Mouse (Mus musculus): ENCODE data around the gene Abhd2. TPM values are rescaled to one million over a fixed set of nuclear protein-coding genes. Genes with fewer than 3 reads are reported as not detected.
"Not testable (repeated sequence)": the region's sequence is repeated elsewhere in the genome, so short reads cannot be mapped to it uniquely, and the experiment has no call there.

The Abhd2 gene
- polyA plus RNA-seq, 1 experiment: 13.6 TPM

- TF ChIP-seq CTCF (IDR thresholded peaks at IDR 0.05; ENCODE audit: control insufficient read depth, insufficient read depth, low read length) (no peak), POLR2A (IDR thresholded peaks at IDR 0.05; ENCODE audit: borderline replicate concordance, control insufficient read depth, low read depth, low read length) (no peak)
- WGBS: 7% methylated on average over 10 of the region's 10 CpGs
- H3K4me3 ChIP-seq (replicated peaks; ENCODE audit: control insufficient read depth, low read depth, low read length): no peak overlapping the region
- H3K4me1 ChIP-seq (ENCODE audit: control insufficient read depth, insufficient read depth, low read length): peaks cover 6% of the 10 kb centered on the region; the same call in 1 of the 2 replicates
- peak overlapping the region; percentile 55 for H3K27ac ChIP-seq (ENCODE audit: control insufficient read depth, insufficient read depth, low read depth, low read length, poor library complexity)
Observed at GRCm38 (mm10) chr7:79279376-79280029, 6.5 kb downstream of the Abhd2 start.

GRCm38 (mm10) chr7:79282883-79283670 is 10.1 kb downstream of the Abhd2 start:
- TF ChIP-seq CTCF (IDR thresholded peaks at IDR 0.05; ENCODE audit: control insufficient read depth, insufficient read depth, low read length) (no peak), POLR2A (IDR thresholded peaks at IDR 0.05; ENCODE audit: borderline replicate concordance, control insufficient read depth, low read depth, low read length) (no peak)
- Histone ChIP-seq H3K27ac (ENCODE audit: control insufficient read depth, insufficient read depth, low read depth, low read length, poor library complexity) (no peak overlapping the region), H3K4me1 (ENCODE audit: control insufficient read depth, insufficient read depth, low read length) (peaks cover 6% of the 10 kb centered on the region; the same call in 1 of the 2 replicates), H3K4me3 (replicated peaks; ENCODE audit: control insufficient read depth, low read depth, low read length) (no peak overlapping the region)
- WGBS: 79% methylated on average over 12 of the region's 12 CpGs

DNA sequence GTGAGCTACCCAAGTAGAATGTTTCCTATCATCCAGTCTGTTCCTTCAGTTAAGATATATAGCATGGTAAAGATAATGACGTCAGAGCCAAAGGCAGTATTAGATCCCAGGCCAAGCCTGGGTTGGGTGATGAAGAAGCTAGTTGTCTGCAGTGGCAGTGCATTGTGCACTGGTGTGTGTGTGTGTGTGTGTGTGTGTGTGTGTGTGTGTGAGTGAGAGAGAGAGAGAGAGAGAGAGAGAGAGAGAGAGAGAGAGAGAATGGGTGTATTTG is 10.6 kb downstream of the Abhd2 start:
- H3K27ac ChIP-seq (ENCODE audit: control insufficient read depth, insufficient read depth, low read depth, low read length, poor library complexity); H3K4me3 ChIP-seq (replicated peaks; ENCODE audit: control insufficient read depth, low read depth, low read length); H3K4me1 ChIP-seq (ENCODE audit: control insufficient read depth, insufficient read depth, low read length): not testable (repeated sequence)
- WGBS: 35% methylated on average over 1 of the region's 1 CpGs

- H3K4me3 ChIP-seq (replicated peaks; ENCODE audit: control insufficient read depth, low read depth, low read length): no peak overlapping the region
- WGBS: 63% methylated on average over 14 of the region's 14 CpGs
- TF ChIP-seq CTCF (IDR thresholded peaks at IDR 0.05; ENCODE audit: control insufficient read depth, insufficient read depth, low read length): no peak
- TF ChIP-seq POLR2A (IDR thresholded peaks at IDR 0.05; ENCODE audit: borderline replicate concordance, control insufficient read depth, low read depth, low read length): no peak
- H3K27ac ChIP-seq (ENCODE audit: control insufficient read depth, insufficient read depth, low read depth, low read length, poor library complexity): no peak overlapping the region
- H3K4me1 ChIP-seq (ENCODE audit: control insufficient read depth, insufficient read depth, low read length): peaks cover 5% of the 10 kb centered on the region; the same call in 1 of the 2 replicates
Observed at GRCm38 (mm10) chr7:79284160-79284888, 11.3 kb downstream of the Abhd2 start.

DNA sequence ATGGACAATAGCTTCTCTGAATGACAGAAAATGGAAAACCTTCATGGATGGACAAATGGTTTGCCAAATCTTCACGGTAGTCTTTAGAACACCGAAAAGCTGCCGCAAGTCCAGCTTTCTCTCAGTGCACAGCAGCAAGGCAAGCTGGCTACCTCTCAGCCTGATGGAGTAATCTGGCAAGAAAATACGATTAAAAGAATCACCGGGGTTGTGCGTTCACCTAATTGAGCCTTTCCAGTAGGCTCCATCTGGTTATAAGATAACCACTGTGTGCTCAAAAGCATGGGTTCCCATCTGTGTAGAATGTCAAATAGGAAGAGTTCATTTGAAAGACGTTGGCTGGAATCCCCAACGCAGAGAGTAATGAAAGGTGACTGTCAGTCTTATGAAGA is 11.9 kb downstream of the Abhd2 start:
- Histone ChIP-seq H3K4me1 (ENCODE audit: control insufficient read depth, insufficient read depth, low read length) (peaks cover 4% of the 10 kb centered on the region; the same call in 1 of the 2 replicates), H3K27ac (ENCODE audit: control insufficient read depth, insufficient read depth, low read depth, low read length, poor library complexity) (no peak overlapping the region), H3K4me3 (replicated peaks; ENCODE audit: control insufficient read depth, low read depth, low read length) (no peak overlapping the region)
- 78% methylated on average over 8 of the region's 8 CpGs for WGBS
- TF ChIP-seq CTCF (IDR thresholded peaks at IDR 0.05; ENCODE audit: control insufficient read depth, insufficient read depth, low read length) (no peak), POLR2A (IDR thresholded peaks at IDR 0.05; ENCODE audit: borderline replicate concordance, control insufficient read depth, low read depth, low read length) (no peak)

GRCm38 (mm10) chr7:79285408-79285807 is 12.4 kb downstream of the Abhd2 start:
- H3K4me3 ChIP-seq (replicated peaks; ENCODE audit: control insufficient read depth, low read depth, low read length): no peak overlapping the region
- H3K27ac ChIP-seq (ENCODE audit: control insufficient read depth, insufficient read depth, low read depth, low read length, poor library complexity): no peak overlapping the region
- H3K4me1 ChIP-seq (ENCODE audit: control insufficient read depth, insufficient read depth, low read length): peaks cover 4% of the 10 kb centered on the region; the same call in 1 of the 2 replicates
- TF ChIP-seq POLR2A (IDR thresholded peaks at IDR 0.05; ENCODE audit: borderline replicate concordance, control insufficient read depth, low read depth, low read length) (no peak), CTCF (IDR thresholded peaks at IDR 0.05; ENCODE audit: control insufficient read depth, insufficient read depth, low read length) (no peak)
- 90% methylated on average over 13 of the region's 13 CpGs for WGBS

- TF ChIP-seq POLR2A (IDR thresholded peaks at IDR 0.05; ENCODE audit: borderline replicate concordance, control insufficient read depth, low read depth, low read length) (no peak), CTCF (IDR thresholded peaks at IDR 0.05; ENCODE audit: control insufficient read depth, insufficient read depth, low read length) (no peak)
- H3K4me1 ChIP-seq (ENCODE audit: control insufficient read depth, insufficient read depth, low read length): peaks cover 4% of the 10 kb centered on the region; the same call in 1 of the 2 replicates
- 77% methylated on average over 6 of the region's 6 CpGs for WGBS
- no peak overlapping the region for H3K4me3 ChIP-seq (replicated peaks; ENCODE audit: control insufficient read depth, low read depth, low read length)
- no peak overlapping the region for H3K27ac ChIP-seq (ENCODE audit: control insufficient read depth, insufficient read depth, low read depth, low read length, poor library complexity)
Observed at GRCm38 (mm10) chr7:79287226-79287625, 14.2 kb downstream of the Abhd2 start.

DNA sequence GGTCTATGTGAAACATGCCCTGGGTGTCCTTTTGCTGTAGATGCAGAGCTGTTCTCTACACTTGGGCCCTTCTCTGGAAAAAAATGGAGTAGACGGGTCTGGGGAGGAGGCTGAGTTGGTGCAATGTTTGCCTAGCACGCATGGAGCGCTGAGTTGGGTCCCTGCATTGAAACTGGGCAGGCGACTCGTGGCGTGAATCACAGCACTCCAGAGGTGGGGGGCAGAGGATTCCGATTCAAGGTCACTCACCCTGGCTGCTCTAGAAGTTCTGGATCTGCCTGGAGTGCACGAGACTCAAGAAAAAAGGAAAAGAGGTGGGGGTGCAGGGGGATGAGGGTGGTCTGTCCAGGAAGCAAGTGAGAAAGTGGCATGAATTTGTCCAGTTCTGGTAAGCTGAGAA is 14.9 kb downstream of the Abhd2 start:
- no peak for TF ChIP-seq POLR2A (IDR thresholded peaks at IDR 0.05; ENCODE audit: borderline replicate concordance, control insufficient read depth, low read depth, low read length)
- TF ChIP-seq CTCF (IDR thresholded peaks at IDR 0.05; ENCODE audit: control insufficient read depth, insufficient read depth, low read length): no peak
- no peak overlapping the region for H3K27ac ChIP-seq (ENCODE audit: control insufficient read depth, insufficient read depth, low read depth, low read length, poor library complexity)
- H3K4me1 ChIP-seq (ENCODE audit: control insufficient read depth, insufficient read depth, low read length): peaks cover 4% of the 10 kb centered on the region; the same call in 1 of the 2 replicates
- 84% methylated on average over 8 of the region's 8 CpGs for WGBS
- H3K4me3 ChIP-seq (replicated peaks; ENCODE audit: control insufficient read depth, low read depth, low read length): no peak overlapping the region

Measured in bone marrow, adult 2 months (tissue).